Mouse (Mus musculus): ENCODE results near the gene Tmem223. TPM values are rescaled to one million over a fixed set of nuclear protein-coding genes. Genes with fewer than 3 reads are reported as not detected.

The Tmem223 gene
- polyA plus RNA-seq, 1 experiment = 59.4 TPM

- H3K4me3 ChIP-seq = peak overlapping the region; percentile 77
These were observed 15.1 kb upstream of the Tmem223 start for GRCm38 (mm10) chr19:8755652-8756051.

GRCm38 (mm10) chr19:8756635-8757387, 14.0 kb upstream of the Tmem223 start, which contains the start of gene Nxf1:
TSS of gene Nxf1 (plus strand) at chr19:8757073.
- Histone ChIP-seq H3K27me3 (ENCODE audit: control insufficient read depth, insufficient read depth, insufficient read length) (no peaks in the 10 kb centered on the region), H3K4me3 (peak within 1 kb of the TSS; percentile 77), H3ac (ENCODE audit: control insufficient read depth, insufficient read length) (peak within 1 kb of the TSS; percentile 96), H3K79me2 (ENCODE audit: control insufficient read depth, insufficient read depth) (peaks cover 64% of the 10 kb centered on the region), H3K36me3 (ENCODE audit: control insufficient read depth, insufficient read depth) (peaks cover 26% of the 10 kb centered on the region), H3K4me2 (ENCODE audit: low read depth) (peak within 1 kb of the TSS; percentile 92)
- TF ChIP-seq MAX (IDR thresholded peaks at IDR 0.05; ENCODE audit: low read depth) = no peak
- peak; percentile 94 for TF ChIP-seq POLR2A (IDR thresholded peaks at IDR 0.05; ENCODE audit: insufficient read length, low read depth)
- peak; percentile 17 for TF ChIP-seq SRF (IDR thresholded peaks at IDR 0.05; ENCODE audit: control insufficient read depth, insufficient read length, low read depth)
- no peak for TF ChIP-seq E2F4 (IDR thresholded peaks at IDR 0.05; ENCODE audit: insufficient read depth)
- TF ChIP-seq REST (IDR thresholded peaks at IDR 0.05; ENCODE audit: insufficient read depth, insufficient read length) = no peak
- TF ChIP-seq MYOD1 (IDR thresholded peaks at IDR 0.05; ENCODE audit: control insufficient read depth in 1 of 3, insufficient read length in 2 of 3, low read depth in 2 of 3) = peak in 1 of 3 experiments; percentile 20
- no peak for TF ChIP-seq TCF3 (IDR thresholded peaks at IDR 0.05; ENCODE audit: insufficient read length, low read depth)
- peak; percentile 89 for TF ChIP-seq POLR2AphosphoS2 (IDR thresholded peaks at IDR 0.05; ENCODE audit: insufficient read length, low read depth)
- TF ChIP-seq TCF12 (IDR thresholded peaks at IDR 0.05; ENCODE audit: insufficient read depth, poor library complexity, severe bottlenecking) = no peak
- TF ChIP-seq USF1 (IDR thresholded peaks at IDR 0.05; ENCODE audit: low read depth) = no peak

More at GRCm38 (mm10) chr19:8755652-8756051, 15.1 kb upstream of the Tmem223 start:
- H3K36me3 ChIP-seq (ENCODE audit: control insufficient read depth, insufficient read depth) = peaks cover 37% of the 10 kb centered on the region
- peaks cover 52% of the 10 kb centered on the region for H3K79me2 ChIP-seq (ENCODE audit: control insufficient read depth, insufficient read depth)
- peak overlapping the region; percentile 71 for H3K4me2 ChIP-seq (ENCODE audit: low read depth)
- no peaks in the 10 kb centered on the region for H3K27me3 ChIP-seq (ENCODE audit: control insufficient read depth, insufficient read depth, insufficient read length)
- H3ac ChIP-seq (ENCODE audit: control insufficient read depth, insufficient read length) = no peak overlapping the region
- peak; percentile 53 for TF ChIP-seq POLR2AphosphoS2 (IDR thresholded peaks at IDR 0.05; ENCODE audit: insufficient read length, low read depth)
- no peak for TF ChIP-seq TCF12 (IDR thresholded peaks at IDR 0.05; ENCODE audit: insufficient read depth, poor library complexity, severe bottlenecking)
- no peak for TF ChIP-seq CEBPB (IDR thresholded peaks at IDR 0.05; ENCODE audit: insufficient read depth, poor library complexity, severe bottlenecking)

DNA sequence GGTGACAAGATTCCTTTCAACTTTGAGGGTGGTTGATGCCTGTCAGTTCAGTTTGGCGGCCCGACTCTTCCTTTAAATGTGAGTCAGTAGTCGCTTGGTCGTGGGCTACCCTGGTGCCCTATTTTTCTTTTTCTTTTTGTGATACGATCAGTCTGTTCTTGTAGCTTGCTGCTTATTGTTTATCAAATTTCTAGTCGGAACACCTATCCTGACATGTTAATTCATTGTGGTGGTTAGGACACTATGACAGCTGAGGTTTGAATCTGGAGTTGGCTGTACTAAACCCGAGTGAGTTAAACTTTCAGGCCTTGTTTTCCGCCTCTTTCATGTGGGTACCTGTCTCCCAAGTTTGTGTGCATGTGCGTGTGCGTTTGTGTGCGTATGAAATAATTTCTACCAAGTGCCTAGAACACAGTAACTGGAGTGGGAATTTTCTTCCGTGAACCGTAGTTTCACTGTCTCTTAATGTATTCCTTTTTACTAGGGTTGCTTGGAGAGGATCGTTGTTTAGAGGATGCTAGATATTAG, 13.3 kb upstream of the Tmem223 start:
- Histone ChIP-seq H3K4me3 (peak overlapping the region; percentile 77), H3K79me2 (ENCODE audit: control insufficient read depth, insufficient read depth) (peaks cover 70% of the 10 kb centered on the region), H3K27me3 (ENCODE audit: control insufficient read depth, insufficient read depth, insufficient read length) (no peaks in the 10 kb centered on the region), H3K36me3 (ENCODE audit: control insufficient read depth, insufficient read depth) (peaks cover 19% of the 10 kb centered on the region), H3ac (ENCODE audit: control insufficient read depth, insufficient read length) (peak overlapping the region; percentile 96), H3K4me2 (ENCODE audit: low read depth) (peak overlapping the region; percentile 92)
- TF ChIP-seq USF1 (IDR thresholded peaks at IDR 0.05; ENCODE audit: low read depth) (no peak), POLR2A (IDR thresholded peaks at IDR 0.05; ENCODE audit: insufficient read length, low read depth) (no peak), E2F4 (IDR thresholded peaks at IDR 0.05; ENCODE audit: insufficient read depth) (no peak)

DNA sequence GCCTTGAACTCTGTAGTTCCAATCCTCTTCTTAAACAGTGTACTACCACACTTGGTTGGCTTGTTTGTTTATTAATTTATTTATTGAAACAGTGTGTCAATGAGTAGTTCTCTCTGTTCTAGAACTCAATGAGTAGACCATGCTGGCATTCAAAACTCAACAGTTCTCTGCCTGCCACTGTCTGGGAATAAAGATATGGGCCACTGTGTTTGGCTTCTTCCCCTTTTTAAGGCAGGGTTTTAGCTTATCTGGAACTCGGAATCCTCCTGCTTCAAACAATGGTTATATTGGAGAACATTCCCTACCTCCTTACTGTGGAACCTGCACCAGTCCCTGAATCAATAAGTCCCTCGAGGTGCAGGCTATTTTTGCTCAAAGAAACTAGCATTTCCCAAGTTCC, 11.9 kb upstream of the Tmem223 start:
- H3K27me3 ChIP-seq (ENCODE audit: control insufficient read depth, insufficient read depth, insufficient read length) = no peaks in the 10 kb centered on the region
- H3K36me3 ChIP-seq (ENCODE audit: control insufficient read depth, insufficient read depth) = peaks cover 10% of the 10 kb centered on the region
- H3ac ChIP-seq (ENCODE audit: control insufficient read depth, insufficient read length) = no peak overlapping the region
- H3K79me2 ChIP-seq (ENCODE audit: control insufficient read depth, insufficient read depth) = peaks cover 70% of the 10 kb centered on the region
- H3K4me3 ChIP-seq = no peak overlapping the region
- TF ChIP-seq MYOD1 (IDR thresholded peaks at IDR 0.05; ENCODE audit: control insufficient read depth in 1 of 3, insufficient read length in 2 of 3, low read depth in 2 of 3) (no peak), TCF12 (IDR thresholded peaks at IDR 0.05; ENCODE audit: insufficient read depth, poor library complexity, severe bottlenecking) (no peak), USF1 (IDR thresholded peaks at IDR 0.05; ENCODE audit: low read depth) (no peak), SRF (IDR thresholded peaks at IDR 0.05; ENCODE audit: control insufficient read depth, insufficient read length, low read depth) (no peak), POLR2A (IDR thresholded peaks at IDR 0.05; ENCODE audit: insufficient read length, low read depth) (no peak), MYOG (IDR thresholded peaks at IDR 0.05; ENCODE audit: control insufficient read depth in 1 of 3, insufficient read depth in 1 of 3, insufficient read length in 2 of 3, low read depth in 2 of 3) (no peak), MAX (IDR thresholded peaks at IDR 0.05; ENCODE audit: low read depth) (no peak), TCF3 (IDR thresholded peaks at IDR 0.05; ENCODE audit: insufficient read length, low read depth) (no peak)
- H3K4me2 ChIP-seq (ENCODE audit: low read depth) = peak overlapping the region; percentile 92

DNA sequence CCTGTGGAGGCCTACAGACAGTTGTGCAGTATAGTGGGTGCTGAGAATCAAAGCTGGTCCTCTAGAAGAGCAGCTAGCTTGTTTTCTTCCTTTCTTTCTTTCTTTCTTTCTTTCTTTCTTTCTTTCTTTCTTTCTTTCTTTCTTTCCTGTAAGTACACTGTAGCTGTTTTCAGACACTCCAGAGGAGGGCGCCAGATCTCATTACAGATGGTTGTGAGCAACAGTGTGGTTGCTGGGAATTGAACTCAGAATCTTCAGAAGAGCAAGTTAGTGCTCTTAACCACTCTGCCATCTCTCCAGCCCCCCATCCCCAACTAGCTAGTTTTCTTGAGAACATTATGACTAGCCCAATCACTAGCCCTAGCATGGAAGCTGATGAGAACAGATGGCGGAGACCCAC, 10.0 kb upstream of the Tmem223 start:
- H3K79me2 ChIP-seq (ENCODE audit: control insufficient read depth, insufficient read depth) = peaks cover 59% of the 10 kb centered on the region
- H3ac ChIP-seq (ENCODE audit: control insufficient read depth, insufficient read length) = no peak overlapping the region
- TF ChIP-seq USF1 (IDR thresholded peaks at IDR 0.05; ENCODE audit: low read depth) (no peak), MYOD1 (IDR thresholded peaks at IDR 0.05; ENCODE audit: control insufficient read depth in 1 of 3, insufficient read length in 2 of 3, low read depth in 2 of 3) (no peak), MAX (IDR thresholded peaks at IDR 0.05; ENCODE audit: low read depth) (no peak), POLR2AphosphoS2 (IDR thresholded peaks at IDR 0.05; ENCODE audit: insufficient read length, low read depth) (no peak), REST (IDR thresholded peaks at IDR 0.05; ENCODE audit: insufficient read depth, insufficient read length) (no peak), TCF12 (IDR thresholded peaks at IDR 0.05; ENCODE audit: insufficient read depth, poor library complexity, severe bottlenecking) (no peak), CEBPB (IDR thresholded peaks at IDR 0.05; ENCODE audit: insufficient read depth, poor library complexity, severe bottlenecking) (no peak), SRF (IDR thresholded peaks at IDR 0.05; ENCODE audit: control insufficient read depth, insufficient read length, low read depth) (no peak)
- peaks cover 20% of the 10 kb centered on the region for H3K36me3 ChIP-seq (ENCODE audit: control insufficient read depth, insufficient read depth)
- no peak overlapping the region for H3K4me2 ChIP-seq (ENCODE audit: low read depth)
- H3K27me3 ChIP-seq (ENCODE audit: control insufficient read depth, insufficient read depth, insufficient read length) = no peaks in the 10 kb centered on the region
- H3K4me3 ChIP-seq = no peak overlapping the region
